Mouse (Mus musculus) hindbrain, embryonic 16.5 days (tissue): Measurements from ENCODE around the gene Hbb-bh1. TPM values are rescaled to one million over a fixed set of nuclear protein-coding genes. Genes with fewer than 3 reads are reported as not detected.
"Not testable (repeated sequence)": the region's sequence is repeated elsewhere in the genome, so short reads cannot be mapped to it uniquely, and the experiment has no call there.

ENCODE experiments used
- ATAC-seq: fragments of 200-750 bp; cut with Nextera tagmentation; 2 replicates; pipeline ENCODE4 v1.8.0; 2017; ENCODE audit warnings: moderate TSS enrichment, moderate library complexity
- H3K27ac ChIP-seq: fragments of 300-500 bp; sonication (generic); 2 replicates; pipeline ENCODE4 v1.5.1; 2014; ENCODE audit warnings: low read depth, mild to moderate bottlenecking, control low read depth, low read length, moderate library complexity
- H3K27me3 ChIP-seq: fragments of 300-500 bp; sonication (generic); replicated peaks from 2 replicates; pipeline ENCODE4 v1.6.1; 2014; ENCODE audit warnings: low read length; ENCODE audit not compliant: control insufficient read depth, insufficient read depth
- H3K36me3 ChIP-seq: fragments of 300-500 bp; sonication (generic); 2 replicates; pipeline ENCODE4 v1.6.1; 2014; ENCODE audit warnings: mild to moderate bottlenecking, low read length, moderate library complexity, mixed read lengths; ENCODE audit not compliant: control insufficient read depth, insufficient read depth
- H3K4me1 ChIP-seq: fragments of 300-500 bp; sonication (generic); 2 replicates; pipeline ENCODE4 v1.6.1; 2014; ENCODE audit warnings: low read depth, low read length; ENCODE audit not compliant: control insufficient read depth, insufficient read depth
- H3K4me2 ChIP-seq: fragments of 300-500 bp; sonication (generic); 2 replicates; pipeline ENCODE4 v1.6.1; 2014; ENCODE audit warnings: mild to moderate bottlenecking, low read length, control low read depth, moderate library complexity
- H3K4me3 ChIP-seq: fragments of 300-500 bp; sonication (generic); 2 replicates; pipeline ENCODE4 v1.5.1; 2014; ENCODE audit warnings: mild to moderate bottlenecking, low read length, control low read depth, moderate library complexity
- H3K9ac ChIP-seq: fragments of 300-500 bp; sonication (generic); 2 replicates; pipeline ENCODE4 v1.6.1; 2014; ENCODE audit warnings: low read depth, mild to moderate bottlenecking, control low read depth, low read length, moderate library complexity
- H3K9me3 ChIP-seq: fragments of 300-500 bp; sonication (generic); 2 replicates; pipeline ENCODE4 v1.6.1; 2014; ENCODE audit warnings: mild to moderate bottlenecking, low read length, moderate library complexity; ENCODE audit not compliant: control insufficient read depth
- WGBS: fragments of 180-500 bp; shearing (Covaris S2); extraction: QIAGEN DNeasy Blood & Tissue Kit; methylation state at CpG from one replicate; pipeline ENCODE4 v1.1.7; 2014; 5-methylcytosine and 5-hydroxymethylcytosine counted together
- polyA plus RNA-seq: library from polyadenylated mRNA; unstranded; fragments of >200 nt; fragmentation: Nextera tagmentation; extraction: Ambion mirVana; gene quantifications from 2 replicates; pipeline ENCODE4 v1.2.1, GENCODE M21; 2015

Hbb-bh1 gene
- polyA plus RNA-seq, 1 experiment from 2014 or later = not detected

- H3K27ac ChIP-seq, H3K9me3 ChIP-seq, H3K36me3 ChIP-seq, H3K9ac ChIP-seq, H3K27me3 ChIP-seq, H3K4me3 ChIP-seq, H3K4me2 ChIP-seq, H3K4me1 ChIP-seq, ATAC-seq: not testable (repeated sequence)
- WGBS = 88% methylated on average over 1 of the region's 2 CpGs
Measured at GRCm38 (mm10) chr7:103815085-103815484, 27.9 kb downstream of the Hbb-bh1 start.

- Histone ChIP-seq H3K4me3 (no peak within 1 kb of the TSS), H3K4me2 (no peak within 1 kb of the TSS), H3K27me3 (no peaks in the 10 kb centered on the region), H3K27ac (no peak within 1 kb of the TSS), H3K9me3 (no peaks in the 10 kb centered on the region), H3K9ac (no peak within 1 kb of the TSS), H3K4me1 (no peaks in the 10 kb centered on the region), H3K36me3 (no peaks in the 10 kb centered on the region)
- no peak for ATAC-seq
- WGBS = 94% methylated on average over 3 of the region's 3 CpGs
Measured at GRCm38 (mm10) chr7:103813766-103814165, 29.2 kb downstream of the Hbb-bh1 start, which contains the start of gene Hbb-bt. Gene Hbb-bt (minus strand): TSS chr7:103813996.

GRCm38 (mm10) chr7:103813152-103813551, 29.8 kb downstream of the Hbb-bh1 start:
- H3K9me3 ChIP-seq, H3K27ac ChIP-seq, H3K4me2 ChIP-seq, H3K4me1 ChIP-seq, ATAC-seq, H3K9ac ChIP-seq, H3K4me3 ChIP-seq, H3K27me3 ChIP-seq, H3K36me3 ChIP-seq: not testable (repeated sequence)
- no CpG with 5 or more reads among the region's 3 CpGs for WGBS

- no peak for ATAC-seq
- WGBS = 72% methylated on average over 1 of the region's 1 CpGs
- H3K4me3 ChIP-seq = no peak overlapping the region
- H3K4me1 ChIP-seq = no peaks in the 10 kb centered on the region
- H3K9me3 ChIP-seq = no peaks in the 10 kb centered on the region
- no peak overlapping the region for H3K4me2 ChIP-seq
- H3K27me3 ChIP-seq = no peaks in the 10 kb centered on the region
- no peak overlapping the region for H3K9ac ChIP-seq
- H3K36me3 ChIP-seq = no peaks in the 10 kb centered on the region
- no peak overlapping the region for H3K27ac ChIP-seq
Measured at GRCm38 (mm10) chr7:103812174-103812573, 30.8 kb downstream of the Hbb-bh1 start.

GRCm38 (mm10) chr7:103811223-103811845, 31.6 kb downstream of the Hbb-bh1 start:
- no peak overlapping the region for H3K4me2 ChIP-seq
- H3K27ac ChIP-seq = no peak overlapping the region
- no peak overlapping the region for H3K4me3 ChIP-seq
- H3K9me3 ChIP-seq = no peaks in the 10 kb centered on the region
- no peaks in the 10 kb centered on the region for H3K36me3 ChIP-seq
- 94% methylated on average over 1 of the region's 1 CpGs for WGBS
- no peaks in the 10 kb centered on the region for H3K4me1 ChIP-seq
- no peak overlapping the region for H3K9ac ChIP-seq
- ATAC-seq = no peak
- H3K27me3 ChIP-seq = no peaks in the 10 kb centered on the region

GRCm38 (mm10) chr7:103810746-103811145, 32.2 kb downstream of the Hbb-bh1 start:
- Histone ChIP-seq H3K36me3 (no peaks in the 10 kb centered on the region), H3K27me3 (no peaks in the 10 kb centered on the region), H3K4me3 (no peak overlapping the region), H3K27ac (no peak overlapping the region), H3K9ac (no peak overlapping the region), H3K4me2 (no peak overlapping the region), H3K9me3 (no peaks in the 10 kb centered on the region), H3K4me1 (no peaks in the 10 kb centered on the region)
- WGBS = 83% methylated on average over 3 of the region's 3 CpGs
- no peak for ATAC-seq

GRCm38 (mm10) chr7:103810296-103810695, 32.7 kb downstream of the Hbb-bh1 start:
- Histone ChIP-seq H3K9ac (no peak overlapping the region), H3K4me2 (no peak overlapping the region), H3K9me3 (no peaks in the 10 kb centered on the region), H3K4me3 (no peak overlapping the region), H3K27me3 (no peaks in the 10 kb centered on the region), H3K4me1 (no peaks in the 10 kb centered on the region), H3K27ac (no peak overlapping the region), H3K36me3 (no peaks in the 10 kb centered on the region)
- 87% methylated on average over 1 of the region's 1 CpGs for WGBS
- no peak for ATAC-seq

- no peaks in the 10 kb centered on the region for H3K36me3 ChIP-seq
- 70% methylated on average over 1 of the region's 1 CpGs for WGBS
- no peak overlapping the region for H3K4me2 ChIP-seq
Measured at GRCm38 (mm10) chr7:103809801-103810155, 33.2 kb downstream of the Hbb-bh1 start.

GRCm38 (mm10) chr7:103808971-103809800, 33.8 kb downstream of the Hbb-bh1 start:
- ATAC-seq = no peak
- no peaks in the 10 kb centered on the region for H3K27me3 ChIP-seq
- H3K9me3 ChIP-seq = no peaks in the 10 kb centered on the region
- H3K36me3 ChIP-seq = no peaks in the 10 kb centered on the region
- H3K4me2 ChIP-seq = no peak overlapping the region
- H3K4me1 ChIP-seq = no peaks in the 10 kb centered on the region
- no peak overlapping the region for H3K9ac ChIP-seq
- no peak overlapping the region for H3K27ac ChIP-seq
- WGBS = 79% methylated on average over 5 of the region's 5 CpGs
- H3K4me3 ChIP-seq = no peak overlapping the region

More at GRCm38 (mm10) chr7:103809801-103810155, 33.2 kb downstream of the Hbb-bh1 start:
- ATAC-seq = no peak
- no peaks in the 10 kb centered on the region for H3K4me1 ChIP-seq
- no peak overlapping the region for H3K27ac ChIP-seq
- no peaks in the 10 kb centered on the region for H3K9me3 ChIP-seq
- H3K27me3 ChIP-seq = no peaks in the 10 kb centered on the region
- H3K4me3 ChIP-seq = no peak overlapping the region
- no peak overlapping the region for H3K9ac ChIP-seq
